Mouse (Mus musculus): ENCODE measurements around the gene Peli2.

GRCm38 (mm10) chr14:48164917-48165316, 44.3 kb downstream of the Peli2 start:
- TF ChIP-seq ZC3H11A (IDR thresholded peaks at IDR 0.05; ENCODE audit: borderline replicate concordance, low read depth, low read length) (no peak), ZNF384 (IDR thresholded peaks at IDR 0.05; ENCODE audit: low read depth, low read length) (no peak), CHD2 (IDR thresholded peaks at IDR 0.05; ENCODE audit: low read depth, low read length) (no peak)

Measured in ES-E14 (cell line).